Mouse (Mus musculus): Measurements from ENCODE around the gene Ube2g2.

DNA sequence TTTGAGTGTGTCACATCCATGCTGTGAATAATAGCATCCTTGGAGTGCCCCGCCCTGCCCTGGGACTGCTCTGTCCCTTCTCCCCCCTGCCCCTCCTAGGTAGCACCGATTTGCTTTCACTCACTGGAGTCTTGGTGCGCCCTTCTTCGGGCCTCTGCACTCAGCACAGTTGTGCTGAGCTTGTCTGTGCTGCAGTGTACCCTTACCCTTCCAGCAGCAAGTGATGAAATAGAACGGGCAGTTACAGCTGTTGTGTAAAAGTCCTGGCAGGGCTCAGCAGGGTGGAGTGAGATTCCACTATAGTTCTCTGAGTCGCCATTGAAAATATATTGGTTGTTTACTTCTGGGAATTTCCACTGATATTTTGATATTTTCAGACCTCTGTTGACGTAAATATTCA lies 4.0 kb downstream of the Ube2g2 start:
- TF ChIP-seq CTCF (IDR thresholded peaks at IDR 0.05; ENCODE audit: control insufficient read depth, insufficient read depth, insufficient read length) (no peak), CEBPB (IDR thresholded peaks at IDR 0.05; ENCODE audit: low read depth) (no peak), MAX (IDR thresholded peaks at IDR 0.05) (no peak), USF1 (IDR thresholded peaks at IDR 0.05; ENCODE audit: low read depth) (no peak), FOSL1 (IDR thresholded peaks at IDR 0.05; ENCODE audit: insufficient read depth, low read length, poor library complexity, severe bottlenecking) (no peak), MYOG (IDR thresholded peaks at IDR 0.05; ENCODE audit: control insufficient read depth, extremely low read depth, insufficient read length) (no peak), MYOD1 (IDR thresholded peaks at IDR 0.05; ENCODE audit: control insufficient read depth, insufficient read length, low read depth) (no peak)
